Comparison of ENCODE assay signal across 9 mouse cellular contexts in the genomic region with DNA sequence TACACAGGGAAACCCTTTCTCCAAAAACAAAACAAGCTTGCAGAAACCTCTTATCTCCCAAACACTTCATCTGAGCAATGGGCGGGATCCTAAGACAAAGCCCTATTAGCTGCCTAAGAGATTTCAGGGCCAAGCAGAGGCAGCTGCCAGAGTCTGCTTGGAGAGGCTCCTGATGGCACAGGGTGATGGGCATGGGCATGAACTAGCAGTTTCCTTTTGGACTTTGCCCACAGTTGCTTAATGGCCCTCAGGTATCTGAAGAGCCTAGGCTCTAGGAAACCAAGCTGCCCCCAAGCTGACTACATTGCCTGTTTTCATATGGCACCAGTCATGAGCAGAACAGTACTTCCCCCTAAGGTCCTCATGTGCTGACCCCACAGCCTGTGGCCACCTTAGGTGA.
"Had no signal": no experiment of that assay in that cellular context is flagged by ENCODE, and none has a peak within 500 bp of the region (broad histone marks: within the 10 kb centered on the region; RNA-seq: fewer than 3 reads in every experiment).

No protein-coding gene starts in this region.

- H3K4me1 ChIP-seq: limb, embryonic 15.5 days had no signal

- H3K4me2 ChIP-seq: limb, embryonic 15.5 days; midbrain, embryonic 13.5 days had no signal

- H3K9ac ChIP-seq: limb, embryonic 15.5 days; liver, embryonic 14.5 days; midbrain, embryonic 13.5 days had no signal

- ATAC-seq: midbrain, embryonic 13.5 days had no signal

- H3K9me3 ChIP-seq: limb, embryonic 15.5 days; midbrain, embryonic 13.5 days had no signal

- H3K27me3 ChIP-seq: limb, embryonic 15.5 days; midbrain, embryonic 13.5 days had no signal

- H3K27ac ChIP-seq: kidney, postnatal 0 days; limb, embryonic 15.5 days; liver, embryonic 14.5 days; midbrain, embryonic 13.5 days had no signal

- H3K4me3 ChIP-seq: limb, embryonic 15.5 days; midbrain, embryonic 13.5 days had no signal

- DNase-seq: layer of hippocampus, adult 9-11 months; layer of hippocampus, postnatal 36 days; lung, adult 18-20 months; right cerebral cortex, postnatal 14 days; thymus, postnatal 36 days had no signal
